23 mouse cellular contexts compared by ENCODE assay signal in genomic region chr7:118824451-118824850, GRCm38 (mm10). TPM values are rescaled to one million over a fixed set of nuclear protein-coding genes. Genes with fewer than 3 reads are reported as not detected.
DNase-seq lines count a peak whose midpoint lies in the region; ATAC-seq and TF ChIP-seq lines count a peak whose summit lies in the region.
"Had no signal": no experiment of that assay in that cellular context is flagged by ENCODE, and none has a peak within 500 bp of the region (broad histone marks: within the 10 kb centered on the region; RNA-seq: fewer than 3 reads in every experiment).

No protein-coding gene starts in this region.

- H3K4me3 ChIP-seq in kidney, embryonic 15.5 days (replicated peaks), result no peak overlapping the region
- H3K4me3 ChIP-seq in midbrain, embryonic 13.5 days (replicated peaks), result no peak overlapping the region
- H3K4me3 ChIP-seq in midbrain, postnatal 0 days (ENCODE audit: low read depth, low read length), result no peak overlapping the region
- no peak overlapping the region for H3K4me3 ChIP-seq in embryonic facial prominence, embryonic 11.5 days (ENCODE audit: low read depth, low read length)
- H3K4me3 ChIP-seq: embryonic facial prominence, embryonic 15.5 days; heart, embryonic 15.5 days; myocyte; neural tube, embryonic 13.5 days had no signal

- no peak overlapping the region for H3K9ac ChIP-seq in kidney, embryonic 15.5 days
- H3K9ac ChIP-seq in midbrain, embryonic 13.5 days (replicated peaks), result no peak overlapping the region
- H3K9ac ChIP-seq in midbrain, postnatal 0 days (replicated peaks; ENCODE audit: low read length, poor library complexity, severe bottlenecking), result no peak overlapping the region
- H3K9ac ChIP-seq in embryonic facial prominence, embryonic 11.5 days (replicated peaks; ENCODE audit: low read length), result no peak overlapping the region
- H3K9ac ChIP-seq: embryonic facial prominence, embryonic 15.5 days; heart, embryonic 15.5 days; neural tube, embryonic 13.5 days had no signal

- H3K9me3 ChIP-seq in kidney, embryonic 15.5 days (replicated peaks), result no peaks in the 10 kb centered on the region
- no peaks in the 10 kb centered on the region for H3K9me3 ChIP-seq in midbrain, embryonic 13.5 days
- H3K9me3 ChIP-seq in midbrain, postnatal 0 days (ENCODE audit: low read length), result no peaks in the 10 kb centered on the region
- H3K9me3 ChIP-seq in embryonic facial prominence, embryonic 11.5 days (replicated peaks; ENCODE audit: control insufficient read depth, low read length), result no peaks in the 10 kb centered on the region
- H3K9me3 ChIP-seq: embryonic facial prominence, embryonic 15.5 days; heart, embryonic 15.5 days; neural tube, embryonic 13.5 days had no signal

- no peak for TF ChIP-seq CTCF in midbrain, postnatal 0 days (IDR thresholded peaks at IDR 0.05)

- H3K27me3 ChIP-seq in kidney, embryonic 15.5 days, result no peaks in the 10 kb centered on the region
- no peaks in the 10 kb centered on the region for H3K27me3 ChIP-seq in midbrain, embryonic 13.5 days
- no peaks in the 10 kb centered on the region for H3K27me3 ChIP-seq in midbrain, postnatal 0 days (ENCODE audit: insufficient read depth, low read length)
- H3K27me3 ChIP-seq in embryonic facial prominence, embryonic 11.5 days (ENCODE audit: control insufficient read depth, insufficient read depth, low read length), result no peaks in the 10 kb centered on the region
- H3K27me3 ChIP-seq: CH12.LX; embryonic facial prominence, embryonic 15.5 days; heart, embryonic 15.5 days; neural tube, embryonic 13.5 days had no signal

- H3K36me3 ChIP-seq in kidney, embryonic 15.5 days, result peaks cover 30% of the 10 kb centered on the region
- H3K36me3 ChIP-seq in midbrain, embryonic 13.5 days, result peaks cover 45% of the 10 kb centered on the region
- H3K36me3 ChIP-seq in midbrain, postnatal 0 days (ENCODE audit: insufficient read depth, low read length), result peaks cover 36% of the 10 kb centered on the region
- no peaks in the 10 kb centered on the region for H3K36me3 ChIP-seq in embryonic facial prominence, embryonic 11.5 days (replicated peaks; ENCODE audit: control insufficient read depth, insufficient read depth, low read depth, low read length)

- WGBS in kidney, embryonic 15.5 days, result 39% methylated on average over 7 of the region's 7 CpGs
- 51% methylated on average over 7 of the region's 7 CpGs for WGBS in midbrain, embryonic 13.5 days
- 42% methylated on average over 7 of the region's 7 CpGs for WGBS in midbrain, postnatal 0 days
- WGBS in embryonic facial prominence, embryonic 11.5 days, result 56% methylated on average over 7 of the region's 7 CpGs

- peak; percentile 56 for ATAC-seq in kidney, embryonic 15.5 days (replicated peaks; ENCODE audit: low FRiP score)
- ATAC-seq in midbrain, embryonic 13.5 days, result no peak
- no peak for ATAC-seq in midbrain, postnatal 0 days (ENCODE audit: low FRiP score)
- ATAC-seq in embryonic facial prominence, embryonic 11.5 days (replicated peaks; ENCODE audit: insufficient number of reproducible peaks, low FRiP score, low TSS enrichment, low read depth), result no peak
- ATAC-seq: forebrain, embryonic 16.5 days; hindbrain, postnatal 0 days; intestine, postnatal 0 days had no signal

- H3K4me2 ChIP-seq in kidney, embryonic 15.5 days, result no peak overlapping the region
- H3K4me2 ChIP-seq in midbrain, embryonic 13.5 days (replicated peaks), result no peak overlapping the region
- no peak overlapping the region for H3K4me2 ChIP-seq in midbrain, postnatal 0 days (ENCODE audit: low read depth, low read length, poor library complexity, severe bottlenecking)
- H3K4me2 ChIP-seq in embryonic facial prominence, embryonic 11.5 days (ENCODE audit: low read depth, low read length), result no peak overlapping the region
- H3K4me2 ChIP-seq: embryonic facial prominence, embryonic 15.5 days; heart, embryonic 15.5 days; neural tube, embryonic 13.5 days had no signal

- H3K27ac ChIP-seq in kidney, embryonic 15.5 days, result peak overlapping the region; percentile 84
- 0 out of 2 replicates have a peak overlapping the region, but pooled peaks have one; percentile 27 for H3K27ac ChIP-seq in midbrain, embryonic 13.5 days
- H3K27ac ChIP-seq in midbrain, postnatal 0 days (ENCODE audit: low read depth, low read length), result no peak overlapping the region
- no peak overlapping the region for H3K27ac ChIP-seq in embryonic facial prominence, embryonic 11.5 days (replicated peaks; ENCODE audit: low read depth, low read length)
- H3K27ac ChIP-seq: embryonic facial prominence, embryonic 15.5 days; heart, embryonic 15.5 days; hindbrain, postnatal 0 days; neural tube, embryonic 13.5 days had no signal

- no peak for DNase-seq in kidney, postnatal 36 days
- no peak for DNase-seq in midbrain, postnatal 0 days (ENCODE audit: low spot score)
- peak; percentile 14 for DNase-seq in embryonic facial prominence, embryonic 11.5 days (ENCODE audit: low spot score)
- no peak for DNase-seq in cerebellum, adult 11-12 months
- no peak for DNase-seq in gastrocnemius, postnatal 25 days
- DNase-seq: adrenal gland, postnatal 10 days; B cell, adult 2 months; heart, postnatal 36 days; liver; lung, postnatal 4 days; right cerebral cortex, adult 18-20 months; right cerebral cortex, postnatal 4 days; thymus, postnatal 14 days had no signal

- H3K4me1 ChIP-seq in kidney, embryonic 15.5 days, result peaks cover 10% of the 10 kb centered on the region; the same call in 1 of the 2 replicates
- peaks cover 29% of the 10 kb centered on the region for H3K4me1 ChIP-seq in midbrain, embryonic 13.5 days (replicated peaks)
- no peaks in the 10 kb centered on the region for H3K4me1 ChIP-seq in midbrain, postnatal 0 days (ENCODE audit: insufficient read depth, low read length)
- H3K4me1 ChIP-seq in embryonic facial prominence, embryonic 11.5 days (ENCODE audit: control insufficient read depth, insufficient read depth, low read length), result no peaks in the 10 kb centered on the region

RNA-seq across cellular contexts. Expression of gene Iqck, which starts 31.1 kb away (rescaled TPM):
- polyA plus RNA-seq in kidney, embryonic 15.5 days (2015; fragmentation: Nextera tagmentation; extraction: Ambion mirVana), result 3.1 and 3.5 TPM in 2 replicates
- 3.5 and 4.1 TPM in 2 replicates for polyA plus RNA-seq in midbrain, embryonic 13.5 days (2015; fragmentation: Nextera tagmentation; extraction: Ambion mirVana)
- 3.5 and 5.1 TPM in 2 replicates for total RNA-seq in midbrain, postnatal 0 days (2014; rRNA removed)
- 4.8 and 5.9 TPM in 2 replicates for polyA plus RNA-seq in midbrain, postnatal 0 days (2015; fragmentation: Nextera tagmentation; extraction: Ambion mirVana)
- polyA plus RNA-seq in embryonic facial prominence, embryonic 11.5 days (2014; fragmentation: Nextera tagmentation; extraction: Ambion mirVana), result 2.6 and 2.9 TPM in 2 replicates
- total RNA-seq in gastrocnemius, postnatal 25 days (2021), result under 1 TPM; 0.13 to 0.16 TPM

RNA-seq across cellular contexts. Expression of gene Knop1, which starts 31.6 kb away (rescaled TPM):
- polyA plus RNA-seq in kidney, embryonic 15.5 days (2015; fragmentation: Nextera tagmentation; extraction: Ambion mirVana), result 121 and 138 TPM in 2 replicates
- polyA plus RNA-seq in midbrain, embryonic 13.5 days (2015; fragmentation: Nextera tagmentation; extraction: Ambion mirVana), result 105 and 113 TPM in 2 replicates
- 31.6 and 37.5 TPM in 2 replicates for total RNA-seq in midbrain, postnatal 0 days (2014; rRNA removed)
- 67.5 and 73.2 TPM in 2 replicates for polyA plus RNA-seq in midbrain, postnatal 0 days (2015; fragmentation: Nextera tagmentation; extraction: Ambion mirVana)
- 119 and 122 TPM in 2 replicates for polyA plus RNA-seq in embryonic facial prominence, embryonic 11.5 days (2014; fragmentation: Nextera tagmentation; extraction: Ambion mirVana)
- total RNA-seq in gastrocnemius, postnatal 25 days (2021), result 10 to 100 TPM; 23.5 to 26.0 TPM

Comparison
In these comparisons a context has a peak if more than half of its experiments do, and no peak if none do; other contexts are left out.
1. H3K27ac ChIP-seq: peak in kidney, embryonic 15.5 days (single experiment) and midbrain, embryonic 13.5 days (single experiment); none in midbrain, postnatal 0 days (single experiment) and embryonic facial prominence, embryonic 11.5 days (single experiment).